Mouse (Mus musculus) kidney, adult 2 months (tissue): Measurements from ENCODE around the gene Chad.
A peak's percentile ranks its signal among the peaks of the same experiment; 100 is the strongest.

Experiments used
- CTCF ChIP-seq: fragments of 200-500 bp; conservative IDR thresholded peaks from 2 replicates; pipeline ENCODE4 v1.5.1; 2011; ENCODE audit warnings: low read depth, mild to moderate bottlenecking, control low read depth, low read length, moderate library complexity, mixed read lengths; ENCODE audit not compliant: insufficient read depth, insufficient read length
- POLR2A ChIP-seq: fragments of 200-500 bp; IDR thresholded peaks from one replicate; pipeline ENCODE4 v1.6.1; 2011; ENCODE audit warnings: low read depth, low read length, control low read depth

- no peak for TF ChIP-seq POLR2A
- peak; percentile 77 for TF ChIP-seq CTCF
Observed at GRCm38 (mm10) chr11:94548888-94549690, 15.8 kb upstream of the Chad start, which contains the start of gene Rsad1.
